Mouse (Mus musculus) lung, embryonic 15.5 days (tissue): Measurements from ENCODE around the gene Mon2. TPM values are rescaled to one million over a fixed set of nuclear protein-coding genes. Genes with fewer than 3 reads are reported as not detected.
A peak's percentile ranks its signal among the peaks of the same experiment; 100 is the strongest.

Experiments
- ATAC-seq: fragments of 200-750 bp; cut with Nextera tagmentation; 2 replicates; pipeline ENCODE4 v1.8.0; 2017; ENCODE audit warnings: moderate number of reproducible peaks, borderline replicate concordance; ENCODE audit not compliant: low FRiP score, low TSS enrichment; ENCODE audit errors: extremely low read depth
- H3K27ac ChIP-seq: fragments of 300-500 bp; sonication (generic); 2 replicates; pipeline ENCODE4 v1.5.1; 2015; ENCODE audit warnings: moderate library complexity, mild to moderate bottlenecking, inconsistent platforms
- H3K27me3 ChIP-seq: fragments of 300-500 bp; sonication (generic); 2 replicates; pipeline ENCODE4 v1.6.1; 2015; ENCODE audit warnings: inconsistent platforms
- H3K36me3 ChIP-seq: fragments of 300-500 bp; sonication (generic); 2 replicates; pipeline ENCODE4 v1.6.1; 2015; ENCODE audit warnings: inconsistent platforms
- H3K4me1 ChIP-seq: fragments of 300-500 bp; sonication (generic); 2 replicates; pipeline ENCODE4 v1.6.1; 2015; ENCODE audit warnings: inconsistent platforms
- H3K4me2 ChIP-seq: fragments of 300-500 bp; sonication (generic); 2 replicates; pipeline ENCODE4 v1.6.1; 2015; ENCODE audit warnings: inconsistent platforms, mild to moderate bottlenecking, moderate library complexity
- H3K4me3 ChIP-seq: fragments of 300-500 bp; sonication (generic); 2 replicates; pipeline ENCODE4 v1.5.1; 2015; ENCODE audit warnings: mild to moderate bottlenecking, inconsistent platforms
- H3K9ac ChIP-seq: fragments of 300-500 bp; sonication (generic); 2 replicates; pipeline ENCODE4 v1.6.1; 2015; ENCODE audit warnings: inconsistent platforms
- H3K9me3 ChIP-seq: fragments of 300-500 bp; sonication (generic); 2 replicates; pipeline ENCODE4 v1.6.1; 2016; ENCODE audit warnings: inconsistent platforms
- WGBS: fragments of 180-500 bp; shearing (Covaris S2); methylation state at CpG from one replicate; pipeline ENCODE4 v1.1.7; 2015; 5-methylcytosine and 5-hydroxymethylcytosine counted together
- microRNA counts: library from miRNA; unstranded; fragments of <30 nt; microRNA quantifications from one replicate; lab custom pipeline; 2016
- microRNA-seq: library from miRNA; unstranded; fragments of <30 nt; microRNA quantifications from one replicate; pipeline ENCODE4, GENCODE M21; 2016
- polyA plus RNA-seq: library from polyadenylated mRNA; unstranded; fragments of >200 nt; fragmentation: Nextera tagmentation; extraction: Ambion mirVana; gene quantifications from 2 replicates; pipeline ENCODE4 v1.2.1, GENCODE M21; 2015

The Mon2 gene
- polyA plus RNA-seq, 1 experiment from 2014 or later, result 28.7 TPM

- no peaks in the 10 kb centered on the region for H3K36me3 ChIP-seq
- 68% methylated on average over 2 of the region's 2 CpGs for WGBS
- peaks cover 12% of the 10 kb centered on the region for H3K4me1 ChIP-seq
- H3K9me3 ChIP-seq, result no peaks in the 10 kb centered on the region
- ATAC-seq, result no peak
- H3K27ac ChIP-seq, result no peak overlapping the region
- no peak overlapping the region for H3K9ac ChIP-seq
- H3K4me3 ChIP-seq, result no peak overlapping the region
- no peaks in the 10 kb centered on the region for H3K27me3 ChIP-seq
- H3K4me2 ChIP-seq, result no peak overlapping the region
These were observed 118.4 kb downstream of the Mon2 start for GRCm38 (mm10) chr10:122957918-122958317.

- Histone ChIP-seq H3K4me3 (no peak overlapping the region), H3K9me3 (no peaks in the 10 kb centered on the region), H3K27me3 (no peaks in the 10 kb centered on the region), H3K4me1 (no peaks in the 10 kb centered on the region), H3K4me2 (no peak overlapping the region), H3K9ac (no peak overlapping the region), H3K36me3 (no peaks in the 10 kb centered on the region), H3K27ac (no peak overlapping the region)
- 79% methylated on average over 9 of the region's 9 CpGs for WGBS
- ATAC-seq, result no peak
These were observed 122.7 kb downstream of the Mon2 start for GRCm38 (mm10) chr10:122953576-122953975.

- no peak overlapping the region for H3K4me3 ChIP-seq
- H3K27ac ChIP-seq, result no peak overlapping the region
- H3K36me3 ChIP-seq, result no peaks in the 10 kb centered on the region
- ATAC-seq, result no peak
- no peaks in the 10 kb centered on the region for H3K4me1 ChIP-seq
- H3K27me3 ChIP-seq, result no peaks in the 10 kb centered on the region
- no peaks in the 10 kb centered on the region for H3K9me3 ChIP-seq
- no peak overlapping the region for H3K4me2 ChIP-seq
- 76% methylated on average over 6 of the region's 6 CpGs for WGBS
- no peak overlapping the region for H3K9ac ChIP-seq
These were observed 125.3 kb downstream of the Mon2 start for GRCm38 (mm10) chr10:122950966-122951365.

GRCm38 (mm10) chr10:122944888-122945287 lies 131.4 kb downstream of the Mon2 start:
- H3K4me2 ChIP-seq, result no peak overlapping the region
- H3K27me3 ChIP-seq, result no peaks in the 10 kb centered on the region
- no peak for ATAC-seq
- H3K9ac ChIP-seq, result no peak overlapping the region
- H3K4me1 ChIP-seq, result 0 out of 2 replicates have a peak, but pooled peaks cover 9% of the 10 kb centered on the region
- WGBS, result 69% methylated on average over 5 of the region's 5 CpGs
- no peak overlapping the region for H3K27ac ChIP-seq
- H3K4me3 ChIP-seq, result no peak overlapping the region
- no peaks in the 10 kb centered on the region for H3K9me3 ChIP-seq
- H3K36me3 ChIP-seq, result no peaks in the 10 kb centered on the region

GRCm38 (mm10) chr10:122943824-122944223 lies 132.5 kb downstream of the Mon2 start:
- Histone ChIP-seq H3K4me2 (no peak overlapping the region), H3K9ac (no peak overlapping the region), H3K9me3 (no peaks in the 10 kb centered on the region), H3K4me3 (no peak overlapping the region), H3K27ac (no peak overlapping the region), H3K27me3 (no peaks in the 10 kb centered on the region), H3K36me3 (no peaks in the 10 kb centered on the region), H3K4me1 (0 out of 2 replicates have a peak, but pooled peaks cover 9% of the 10 kb centered on the region)
- WGBS, result 28% methylated on average over 6 of the region's 6 CpGs
- no peak for ATAC-seq

- H3K4me1 ChIP-seq, result 0 out of 2 replicates have a peak, but pooled peaks cover 9% of the 10 kb centered on the region
- H3K9me3 ChIP-seq, result no peaks in the 10 kb centered on the region
- no peak for ATAC-seq
- no peak overlapping the region for H3K27ac ChIP-seq
- no peak overlapping the region for H3K4me3 ChIP-seq
- no peaks in the 10 kb centered on the region for H3K36me3 ChIP-seq
- H3K4me2 ChIP-seq, result no peak overlapping the region
- no peaks in the 10 kb centered on the region for H3K27me3 ChIP-seq
- 72% methylated on average over 7 of the region's 7 CpGs for WGBS
- H3K9ac ChIP-seq, result no peak overlapping the region
These were observed 133.5 kb downstream of the Mon2 start for GRCm38 (mm10) chr10:122942771-122943170.

MicroRNAs encoded within 50 kb of the gene (microRNA counts, 519-probe panel; counts per million panel counts)
- microRNA mmu-let-7i (lab: Ali Mortazavi, UCI), result 4,293 counts per million, percentile 98 among the panel's probes with 10 or more counts

Small RNA genes within 50 kb of the gene (microRNA-seq; reads per million reads assigned to microRNA genes)
- 74,977 reads per million, percentile 99 among the genes with 10 or more reads in this experiment for gene Mirlet7i

Other genes with a start within 250 kb of the Mon2 start
- gene Usp15, start 120.5 kb upstream of the Mon2 start, polyA plus RNA-seq, result 68.4 and 69.8 TPM in 2 replicates
- 1.5 and 1.6 TPM in 2 replicates for gene Fam19a2, start 187.5 kb upstream of the Mon2 start, polyA plus RNA-seq